Mouse (Mus musculus): ENCODE results near the gene Dlx5. TPM values are rescaled to one million over a fixed set of nuclear protein-coding genes. Genes with fewer than 3 reads are reported as not detected.

Gene Dlx5
- polyA plus RNA-seq, 1 experiment from 2014 or later, result not detected

DNA sequence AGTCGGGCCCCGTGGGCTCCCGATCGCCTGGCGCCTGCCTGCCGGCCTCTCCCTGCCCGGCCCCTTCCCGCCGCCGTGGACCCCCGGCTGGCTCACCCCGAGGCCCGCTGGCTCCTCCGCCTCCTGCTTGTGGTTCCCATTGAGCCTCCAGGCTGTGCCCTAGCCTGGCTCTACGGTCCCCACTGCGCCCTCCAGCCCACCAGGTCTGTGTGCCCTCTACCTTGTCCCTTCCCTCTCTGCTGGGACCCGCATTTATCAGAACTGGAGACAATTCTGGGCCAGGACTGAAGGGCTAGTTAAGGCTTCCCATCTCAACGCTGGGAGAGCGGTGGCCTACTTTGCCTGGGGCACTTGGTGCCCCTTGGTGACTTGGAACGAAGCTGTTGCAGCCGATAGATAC is 17.9 kb downstream of the Dlx5 start:
- Histone ChIP-seq H3K36me3 (replicated peaks) (no peaks in the 10 kb centered on the region), H3K4me1 (replicated peaks) (peaks cover 14% of the 10 kb centered on the region; the same call in 1 of the 2 replicates), H3K4me2 (peak overlapping the region; percentile 58), H3K27me3 (peaks cover 92% of the 10 kb centered on the region), H3K27ac (replicated peaks) (no peak overlapping the region), H3K9ac (no peak overlapping the region), H3K9me3 (replicated peaks) (no peaks in the 10 kb centered on the region), H3K4me3 (replicated peaks) (peak overlapping the region; percentile 27; the same call in 1 of the 2 replicates)
- WGBS (ENCODE audit: insufficient replicate concordance), result 2% methylated on average over 21 of the region's 21 CpGs
- ATAC-seq (ENCODE audit: insufficient read depth), result no peak

DNA sequence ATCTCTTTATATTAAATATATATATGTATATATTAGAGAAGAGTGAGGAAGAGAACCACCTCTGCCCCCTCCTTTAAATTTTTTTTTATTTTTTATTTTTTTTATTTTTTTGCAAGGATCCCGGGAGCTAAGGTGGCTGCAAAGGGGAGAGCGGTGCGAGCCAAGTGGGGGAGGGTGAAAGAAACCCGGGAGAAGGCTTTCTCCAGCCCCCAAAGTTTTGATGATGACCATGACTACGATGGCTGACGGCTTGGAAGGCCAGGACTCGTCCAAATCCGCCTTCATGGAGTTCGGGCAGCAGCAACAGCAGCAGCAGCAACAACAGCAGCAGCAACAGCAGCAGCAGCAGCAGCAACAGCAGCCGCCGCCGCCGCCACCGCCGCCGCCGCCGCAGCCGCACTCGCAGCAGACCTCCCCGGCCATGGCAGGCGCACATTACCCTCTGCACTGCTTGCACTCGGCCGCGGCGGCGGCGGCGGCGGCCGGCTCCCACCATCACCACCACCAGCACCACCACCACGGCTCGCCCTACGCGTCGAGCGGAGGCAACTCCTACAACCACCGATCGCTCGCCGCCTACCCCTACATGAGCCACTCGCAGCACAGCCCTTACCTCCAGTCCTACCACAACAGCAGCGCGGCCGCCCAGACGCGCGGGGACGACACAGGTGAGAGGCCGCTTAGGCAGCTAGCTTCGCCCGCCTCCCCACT is 18.6 kb downstream of the Dlx5 start, which contains the start of gene Dlx6:
TSS of gene Dlx6 (plus strand) at position 175 of the 711 bp plus-strand sequence.
- Histone ChIP-seq H3K4me2 (peak within 1 kb of the TSS; percentile 58), H3K9me3 (replicated peaks) (no peaks in the 10 kb centered on the region), H3K4me3 (replicated peaks) (peak within 1 kb of the TSS; percentile 27; the same call in 1 of the 2 replicates), H3K27me3 (peaks cover 93% of the 10 kb centered on the region), H3K36me3 (replicated peaks) (no peaks in the 10 kb centered on the region), H3K27ac (replicated peaks) (no peak within 1 kb of the TSS), H3K9ac (no peak within 1 kb of the TSS), H3K4me1 (replicated peaks) (peaks cover 14% of the 10 kb centered on the region; the same call in 1 of the 2 replicates)
- WGBS (ENCODE audit: insufficient replicate concordance), result under 1% methylated on average over 38 of the region's 52 CpGs
- no peak for ATAC-seq (ENCODE audit: insufficient read depth)

DNA sequence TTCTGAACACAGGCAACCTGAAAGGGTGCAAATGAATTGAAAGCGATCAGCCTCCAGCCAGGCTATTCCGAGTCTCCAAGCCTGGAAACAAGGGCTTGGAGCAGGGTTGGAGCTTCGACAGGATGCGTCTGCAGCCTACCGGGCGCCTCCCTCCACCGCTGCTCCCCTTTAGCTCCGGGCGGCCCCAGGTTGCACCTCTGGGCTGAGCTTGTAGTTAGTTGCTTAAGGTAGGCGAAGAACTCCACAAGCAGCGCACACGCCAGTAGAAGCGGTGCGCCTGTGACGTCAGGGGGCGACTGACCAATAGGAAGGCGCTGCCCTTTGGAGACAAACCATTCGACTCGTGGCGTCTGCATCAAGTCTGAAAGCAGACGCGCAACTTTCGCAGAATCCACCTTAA is 19.3 kb downstream of the Dlx5 start:
- H3K27ac ChIP-seq (replicated peaks), result no peak overlapping the region
- no peak overlapping the region for H3K9ac ChIP-seq
- H3K4me3 ChIP-seq (replicated peaks), result 0 out of 2 replicates have a peak overlapping the region, but pooled peaks have one; percentile 10
- H3K27me3 ChIP-seq, result peaks cover 97% of the 10 kb centered on the region
- H3K36me3 ChIP-seq (replicated peaks), result no peaks in the 10 kb centered on the region
- ATAC-seq (ENCODE audit: insufficient read depth), result no peak
- no peaks in the 10 kb centered on the region for H3K9me3 ChIP-seq (replicated peaks)
- 2% methylated on average over 23 of the region's 23 CpGs for WGBS (ENCODE audit: insufficient replicate concordance)
- H3K4me1 ChIP-seq (replicated peaks), result peaks cover 14% of the 10 kb centered on the region; the same call in 1 of the 2 replicates
- H3K4me2 ChIP-seq, result peak overlapping the region; percentile 58

DNA sequence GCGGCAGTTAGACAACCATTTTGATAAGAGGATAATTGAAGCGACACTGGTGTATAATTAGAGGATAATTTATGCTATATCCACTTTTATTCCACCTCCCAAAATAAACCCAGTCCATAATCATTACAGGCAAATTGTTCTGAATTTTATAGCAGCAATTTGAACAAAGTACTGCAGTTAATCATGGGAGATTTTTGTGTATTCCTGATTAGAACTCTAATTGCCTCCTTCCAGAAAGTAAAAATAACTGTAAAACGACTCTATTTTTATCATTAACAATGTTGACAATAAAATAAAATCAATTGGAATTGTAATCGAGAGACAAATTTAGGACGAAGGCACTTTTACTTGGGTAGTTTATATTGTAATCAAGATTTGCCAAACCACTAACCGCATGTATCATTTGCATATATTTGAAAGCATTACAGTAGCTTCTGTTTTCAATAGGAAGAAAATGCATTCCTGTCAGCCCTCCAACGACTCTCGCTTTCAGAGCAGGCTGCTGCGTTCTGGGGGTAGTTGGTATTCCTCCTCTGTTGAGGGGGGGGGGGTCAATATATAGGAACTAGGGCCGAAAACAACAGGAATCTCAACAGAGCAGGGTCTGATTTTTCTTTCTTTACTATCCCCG is 20.0 kb downstream of the Dlx5 start:
- no peak overlapping the region for H3K27ac ChIP-seq (replicated peaks)
- H3K9me3 ChIP-seq (replicated peaks), result no peaks in the 10 kb centered on the region
- WGBS (ENCODE audit: insufficient replicate concordance), result 4% methylated on average over 11 of the region's 11 CpGs
- no peak for ATAC-seq (ENCODE audit: insufficient read depth)
- H3K4me1 ChIP-seq (replicated peaks), result peaks cover 14% of the 10 kb centered on the region; the same call in 1 of the 2 replicates
- no peaks in the 10 kb centered on the region for H3K36me3 ChIP-seq (replicated peaks)
- no peak overlapping the region for H3K4me2 ChIP-seq
- H3K9ac ChIP-seq, result no peak overlapping the region
- peaks cover 97% of the 10 kb centered on the region for H3K27me3 ChIP-seq
- no peak overlapping the region for H3K4me3 ChIP-seq (replicated peaks)

DNA sequence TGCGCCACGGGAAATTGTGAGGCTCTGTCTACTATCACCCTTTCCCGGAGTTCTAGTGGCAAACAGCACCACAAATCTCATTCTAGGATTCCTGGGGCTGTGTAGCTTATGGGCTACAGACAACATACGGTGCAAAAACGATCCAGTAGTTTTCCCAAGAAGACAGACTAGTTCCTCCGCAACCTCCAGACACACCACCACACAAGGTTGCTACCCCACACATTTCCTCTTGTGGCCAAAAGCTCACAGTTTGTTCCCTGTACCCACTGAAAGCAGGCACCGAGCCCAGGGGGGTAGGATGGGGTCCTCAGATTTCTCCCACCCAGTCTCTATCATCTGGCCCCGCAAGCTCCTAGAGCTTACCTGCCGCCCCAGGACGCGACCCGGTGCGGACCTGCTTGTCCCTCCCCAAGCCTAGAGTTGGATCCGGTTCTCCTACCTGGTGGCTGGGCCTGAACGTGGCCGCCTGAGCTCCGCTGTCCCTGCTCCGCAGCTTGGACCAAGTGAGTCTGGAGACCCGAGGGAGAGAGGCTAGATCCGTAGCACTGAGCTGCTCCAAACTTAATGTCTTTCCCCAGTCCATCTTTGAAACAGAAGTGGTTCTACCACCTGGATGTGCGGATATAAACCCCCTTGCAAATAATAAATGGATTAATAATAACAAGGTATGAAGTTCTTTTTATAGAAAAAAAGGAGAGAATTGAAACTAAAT is 20.6 kb downstream of the Dlx5 start:
- ATAC-seq (ENCODE audit: insufficient read depth), result no peak
- Histone ChIP-seq H3K27ac (replicated peaks) (no peak overlapping the region), H3K4me3 (replicated peaks) (no peak overlapping the region), H3K36me3 (replicated peaks) (no peaks in the 10 kb centered on the region), H3K9ac (no peak overlapping the region), H3K9me3 (replicated peaks) (no peaks in the 10 kb centered on the region), H3K27me3 (peaks cover 97% of the 10 kb centered on the region), H3K4me1 (replicated peaks) (peaks cover 14% of the 10 kb centered on the region; the same call in 1 of the 2 replicates), H3K4me2 (no peak overlapping the region)
- WGBS (ENCODE audit: insufficient replicate concordance), result 3% methylated on average over 21 of the region's 21 CpGs

DNA sequence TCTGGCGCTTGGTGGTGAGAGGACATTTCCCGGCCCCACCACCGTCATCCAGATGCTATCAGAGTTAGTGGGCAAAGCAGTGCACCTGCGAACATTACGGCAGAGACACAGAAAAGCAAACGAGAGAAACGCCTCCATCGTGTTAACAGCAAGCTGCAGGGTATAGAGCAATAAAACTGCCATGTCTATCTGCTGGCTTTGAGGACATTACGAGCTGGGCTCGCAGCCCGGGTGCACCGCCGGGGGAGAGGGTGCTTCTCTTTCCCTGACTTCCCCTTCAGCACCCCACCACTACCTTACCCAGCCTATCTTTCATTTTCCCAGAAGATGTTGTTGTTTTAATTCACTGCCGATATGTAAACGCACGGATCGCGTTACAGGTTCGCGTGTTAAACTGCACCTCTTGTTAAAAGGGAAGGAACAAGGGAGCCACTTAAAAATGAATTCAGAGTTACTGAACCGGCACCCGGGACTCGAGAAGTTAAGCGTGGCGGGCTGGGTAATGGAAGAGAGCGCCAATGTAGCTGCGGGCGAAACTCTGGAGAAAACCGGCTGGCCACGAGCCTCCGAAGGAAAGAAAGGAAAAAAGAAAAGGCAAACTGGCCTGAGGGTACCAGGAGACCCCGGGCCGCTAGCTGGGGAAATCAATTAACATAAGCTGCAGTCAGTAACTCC is 21.3 kb downstream of the Dlx5 start:
- Histone ChIP-seq H3K4me3 (replicated peaks) (no peak overlapping the region), H3K9ac (no peak overlapping the region), H3K4me1 (replicated peaks) (peaks cover 14% of the 10 kb centered on the region; the same call in 1 of the 2 replicates), H3K27me3 (peaks cover 97% of the 10 kb centered on the region), H3K27ac (replicated peaks) (no peak overlapping the region), H3K36me3 (replicated peaks) (no peaks in the 10 kb centered on the region), H3K9me3 (replicated peaks) (no peaks in the 10 kb centered on the region), H3K4me2 (no peak overlapping the region; the same call in 1 of the 2 replicates)
- WGBS (ENCODE audit: insufficient replicate concordance), result 1% methylated on average over 33 of the region's 33 CpGs
- ATAC-seq (ENCODE audit: insufficient read depth), result no peak

DNA sequence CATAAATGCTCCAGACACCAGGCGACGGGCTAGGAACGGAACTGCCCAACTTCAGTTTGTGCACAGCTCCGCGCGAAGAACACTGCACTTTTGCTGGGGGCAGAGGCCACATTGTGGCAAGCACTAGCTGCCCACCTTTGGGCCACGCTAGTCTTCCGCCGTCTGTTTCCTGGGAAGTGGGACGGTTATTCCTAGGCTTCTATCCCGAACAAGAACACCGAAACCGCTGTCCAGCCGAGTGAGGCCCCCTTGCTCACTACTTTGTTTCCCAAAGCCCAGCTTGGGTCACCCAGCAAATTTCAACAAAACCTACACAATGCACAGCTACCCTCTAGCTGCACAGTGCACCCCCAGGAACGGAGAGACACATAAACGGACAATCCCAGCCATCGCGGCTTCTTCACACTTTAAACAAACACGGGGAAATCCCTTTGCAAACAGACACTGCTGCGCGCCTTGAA is 21.9 kb downstream of the Dlx5 start:
- no peak for ATAC-seq (ENCODE audit: insufficient read depth)
- 1% methylated on average over 21 of the region's 21 CpGs for WGBS (ENCODE audit: insufficient replicate concordance)
- H3K9me3 ChIP-seq (replicated peaks), result no peaks in the 10 kb centered on the region
- H3K27ac ChIP-seq (replicated peaks), result no peak overlapping the region
- H3K4me3 ChIP-seq (replicated peaks), result no peak overlapping the region
- peaks cover 97% of the 10 kb centered on the region for H3K27me3 ChIP-seq
- no peak overlapping the region; the same call in 1 of the 2 replicates for H3K4me2 ChIP-seq
- H3K4me1 ChIP-seq (replicated peaks), result peaks cover 14% of the 10 kb centered on the region; the same call in 1 of the 2 replicates
- H3K9ac ChIP-seq, result no peak overlapping the region
- H3K36me3 ChIP-seq (replicated peaks), result no peaks in the 10 kb centered on the region

DNA sequence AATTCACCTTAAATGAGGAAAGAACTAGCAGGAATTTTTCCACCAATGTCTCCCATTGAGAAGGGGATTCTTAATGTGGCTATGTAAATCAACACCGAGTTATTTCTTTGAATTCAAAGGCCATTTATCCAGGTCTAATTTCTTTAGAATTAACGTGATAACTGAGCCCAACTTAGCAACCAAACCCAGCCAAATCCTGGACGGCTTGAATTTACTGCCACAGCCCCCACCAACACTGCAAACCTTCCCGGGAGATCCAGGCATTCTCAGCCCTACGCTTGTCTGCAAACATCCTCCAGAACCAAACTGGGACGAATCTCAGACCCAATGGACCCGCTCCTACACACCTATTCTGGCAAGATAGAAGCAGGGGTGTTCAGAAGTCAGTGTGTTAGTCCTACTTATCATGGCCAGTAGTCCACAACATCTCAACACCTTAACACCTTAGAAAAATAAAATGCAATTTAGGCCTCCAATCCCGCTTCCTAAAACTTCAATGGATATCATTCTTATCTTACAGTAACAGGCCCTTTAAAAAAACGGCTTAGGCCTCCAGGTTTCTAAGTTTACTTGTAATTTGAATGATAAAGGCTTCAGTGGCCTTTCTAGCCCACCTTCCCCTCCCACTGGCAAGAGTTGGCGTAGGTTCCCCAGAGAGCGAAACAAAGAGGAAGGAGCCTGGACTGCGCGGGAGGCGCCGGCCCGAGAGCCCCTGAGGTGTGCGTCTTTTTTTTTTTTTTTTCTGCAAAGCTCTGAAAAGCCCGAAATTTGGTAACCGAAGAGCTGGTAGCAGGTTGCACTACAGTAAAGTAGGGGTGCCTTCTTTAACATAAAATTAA is 22.6 kb downstream of the Dlx5 start:
- Histone ChIP-seq H3K27ac (replicated peaks) (no peak overlapping the region), H3K4me2 (no peak overlapping the region), H3K36me3 (replicated peaks) (no peaks in the 10 kb centered on the region), H3K9ac (no peak overlapping the region), H3K4me1 (replicated peaks) (peaks cover 14% of the 10 kb centered on the region; the same call in 1 of the 2 replicates), H3K27me3 (peaks cover 97% of the 10 kb centered on the region), H3K9me3 (replicated peaks) (no peaks in the 10 kb centered on the region), H3K4me3 (replicated peaks) (no peak overlapping the region)
- WGBS (ENCODE audit: insufficient replicate concordance), result 2% methylated on average over 19 of the region's 19 CpGs
- ATAC-seq (ENCODE audit: insufficient read depth), result no peak

DNA sequence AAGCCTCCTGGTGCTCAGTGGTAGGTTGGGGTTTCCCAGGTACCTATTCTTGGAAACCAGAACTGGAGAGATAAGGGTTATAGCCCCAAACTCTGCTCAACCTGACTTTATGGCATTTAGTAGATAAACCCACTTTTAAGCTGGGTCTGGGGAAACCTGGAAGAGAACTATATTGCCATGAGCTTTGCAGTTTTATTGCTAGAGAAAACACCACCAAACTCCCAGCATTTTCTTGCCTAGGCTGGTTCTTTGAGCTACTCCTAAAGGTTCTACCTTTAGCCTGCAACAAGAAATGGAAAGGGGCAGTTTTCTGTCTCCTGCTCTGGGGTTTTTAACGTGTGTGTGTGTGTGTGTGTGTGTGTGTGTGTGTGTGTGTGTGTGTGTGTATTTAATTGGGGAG is 23.3 kb downstream of the Dlx5 start:
- Histone ChIP-seq H3K27ac (replicated peaks) (no peak overlapping the region), H3K36me3 (replicated peaks) (no peaks in the 10 kb centered on the region), H3K4me1 (replicated peaks) (peaks cover 11% of the 10 kb centered on the region; the same call in 1 of the 2 replicates), H3K9me3 (replicated peaks) (no peaks in the 10 kb centered on the region), H3K4me3 (replicated peaks) (no peak overlapping the region), H3K9ac (no peak overlapping the region), H3K4me2 (no peak overlapping the region), H3K27me3 (peaks cover 97% of the 10 kb centered on the region)
- ATAC-seq (ENCODE audit: insufficient read depth), result no peak
- WGBS (ENCODE audit: insufficient replicate concordance), result 0% methylated on average over 1 of the region's 1 CpGs

DNA sequence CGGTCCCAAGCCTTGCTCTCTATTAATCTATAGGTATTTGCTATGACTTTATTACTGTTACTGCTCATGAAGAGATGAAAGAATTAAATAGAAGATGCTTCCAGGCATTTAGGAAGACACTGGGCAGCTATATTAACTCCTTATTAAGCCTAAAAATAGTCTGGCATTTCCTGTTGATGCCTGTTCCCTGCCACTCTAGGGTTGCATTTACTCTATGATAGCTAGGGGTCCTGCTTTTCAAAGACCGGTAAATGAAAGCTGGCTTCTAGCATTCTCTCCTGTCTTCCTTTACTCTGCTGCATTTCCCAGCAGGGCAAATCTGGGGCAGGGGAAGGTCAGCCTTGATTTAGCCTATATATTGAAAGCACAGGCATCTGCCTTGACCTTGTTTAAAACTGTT is 24.1 kb downstream of the Dlx5 start:
- Histone ChIP-seq H3K4me2 (no peak overlapping the region), H3K9me3 (replicated peaks) (no peaks in the 10 kb centered on the region), H3K36me3 (replicated peaks) (no peaks in the 10 kb centered on the region), H3K4me3 (replicated peaks) (no peak overlapping the region), H3K27me3 (peaks cover 97% of the 10 kb centered on the region), H3K27ac (replicated peaks) (no peak overlapping the region), H3K9ac (no peak overlapping the region), H3K4me1 (replicated peaks) (peaks cover 3% of the 10 kb centered on the region; the same call in 1 of the 2 replicates)
- no peak for ATAC-seq (ENCODE audit: insufficient read depth)
- 10% methylated on average over 2 of the region's 2 CpGs for WGBS (ENCODE audit: insufficient replicate concordance)

Measured in liver, embryonic 15.5 days (tissue).